Comparison of ENCODE assay signal across 12 mouse cellular contexts in genomic region chr14:16497226-16497661, GRCm38 (mm10).
A peak's percentile ranks its signal among the peaks of the same experiment; 100 is the strongest.
DNase-seq lines count a peak whose midpoint lies in the region; ATAC-seq and TF ChIP-seq lines count a peak whose summit lies in the region.
"Had no signal": no experiment of that assay in that cellular context is flagged by ENCODE, and none has a peak within 500 bp of the region (broad histone marks: within the 10 kb centered on the region; RNA-seq: fewer than 3 reads in every experiment).

No protein-coding gene starts in this region.

- 60% methylated on average over 2 of the region's 2 CpGs for WGBS in midbrain, embryonic 16.5 days
- WGBS in midbrain, embryonic 15.5 days: 64% methylated on average over 2 of the region's 2 CpGs
- 55% methylated on average over 2 of the region's 2 CpGs for WGBS in limb, embryonic 10.5 days
- 30% methylated on average over 2 of the region's 2 CpGs for WGBS in stomach, postnatal 0 days

- H3K9ac ChIP-seq in midbrain, embryonic 16.5 days (ENCODE audit: low read depth, low read length): no peak overlapping the region
- no peak overlapping the region for H3K9ac ChIP-seq in midbrain, embryonic 15.5 days
- no peak overlapping the region for H3K9ac ChIP-seq in stomach, postnatal 0 days (ENCODE audit: low read length)
- H3K9ac ChIP-seq: liver, embryonic 15.5 days; neural tube, embryonic 12.5 days had no signal

- peak; percentile 68 for ATAC-seq in midbrain, embryonic 16.5 days
- ATAC-seq in midbrain, embryonic 15.5 days (replicated peaks): no peak
- no peak for ATAC-seq in stomach, postnatal 0 days (ENCODE audit: low FRiP score, low TSS enrichment)
- ATAC-seq: inflammation-experienced regulatory T-cells, adult 6 months had no signal

- TF ChIP-seq CTCF in stomach, postnatal 0 days (IDR thresholded peaks at IDR 0.05; ENCODE audit: low read depth): no peak

- H3K4me1 ChIP-seq in midbrain, embryonic 16.5 days (ENCODE audit: control insufficient read depth, insufficient read depth, low read length): no peaks in the 10 kb centered on the region
- H3K4me1 ChIP-seq in midbrain, embryonic 15.5 days: no peaks in the 10 kb centered on the region
- 0 out of 2 replicates have a peak, but pooled peaks cover 3% of the 10 kb centered on the region for H3K4me1 ChIP-seq in limb, embryonic 10.5 days
- H3K4me1 ChIP-seq in stomach, postnatal 0 days (replicated peaks; ENCODE audit: control insufficient read depth, insufficient read depth): no peaks in the 10 kb centered on the region
- H3K4me1 ChIP-seq: liver, embryonic 15.5 days; neural tube, embryonic 12.5 days had no signal

- no peak overlapping the region for H3K4me3 ChIP-seq in midbrain, embryonic 16.5 days (ENCODE audit: low read depth, low read length)
- no peak overlapping the region for H3K4me3 ChIP-seq in midbrain, embryonic 15.5 days
- no peak overlapping the region for H3K4me3 ChIP-seq in limb, embryonic 10.5 days
- no peak overlapping the region for H3K4me3 ChIP-seq in stomach, postnatal 0 days (ENCODE audit: low read depth, low read length)
- H3K4me3 ChIP-seq: liver, embryonic 15.5 days; neural tube, embryonic 12.5 days had no signal

- no peak overlapping the region for H3K4me2 ChIP-seq in midbrain, embryonic 16.5 days (ENCODE audit: low read length)
- H3K4me2 ChIP-seq in midbrain, embryonic 15.5 days: no peak overlapping the region
- H3K4me2 ChIP-seq in stomach, postnatal 0 days (replicated peaks; ENCODE audit: low read depth): no peak overlapping the region
- H3K4me2 ChIP-seq: liver, embryonic 15.5 days; neural tube, embryonic 12.5 days had no signal

- no peak overlapping the region for H3K27ac ChIP-seq in midbrain, embryonic 16.5 days (ENCODE audit: low read length)
- H3K27ac ChIP-seq in midbrain, embryonic 15.5 days: no peak overlapping the region
- H3K27ac ChIP-seq in limb, embryonic 10.5 days: no peak overlapping the region
- H3K27ac ChIP-seq in stomach, postnatal 0 days (replicated peaks): no peak overlapping the region
- H3K27ac ChIP-seq: liver, embryonic 15.5 days; neural tube, embryonic 12.5 days had no signal

- H3K36me3 ChIP-seq in midbrain, embryonic 16.5 days (ENCODE audit: control insufficient read depth, insufficient read depth, low read length): no peaks in the 10 kb centered on the region
- H3K36me3 ChIP-seq in midbrain, embryonic 15.5 days (replicated peaks): no peaks in the 10 kb centered on the region
- H3K36me3 ChIP-seq in limb, embryonic 10.5 days: no peaks in the 10 kb centered on the region; the same call in 1 of the 2 replicates
- H3K36me3 ChIP-seq in stomach, postnatal 0 days (ENCODE audit: control insufficient read depth, insufficient read depth, low read length): no peaks in the 10 kb centered on the region
- H3K36me3 ChIP-seq: G1E; liver, embryonic 15.5 days; neural tube, embryonic 12.5 days had no signal

- no peaks in the 10 kb centered on the region for H3K27me3 ChIP-seq in midbrain, embryonic 16.5 days (ENCODE audit: control insufficient read depth, insufficient read depth, low read depth, low read length)
- no peaks in the 10 kb centered on the region for H3K27me3 ChIP-seq in midbrain, embryonic 15.5 days (replicated peaks)
- H3K27me3 ChIP-seq in limb, embryonic 10.5 days (ENCODE audit: low read depth, poor library complexity, severe bottlenecking): no peaks in the 10 kb centered on the region
- no peaks in the 10 kb centered on the region for H3K27me3 ChIP-seq in stomach, postnatal 0 days (ENCODE audit: control insufficient read depth, insufficient read depth, low read length)
- H3K27me3 ChIP-seq: liver, embryonic 15.5 days; neural tube, embryonic 12.5 days had no signal

- no peaks in the 10 kb centered on the region for H3K9me3 ChIP-seq in midbrain, embryonic 16.5 days (replicated peaks; ENCODE audit: control insufficient read depth, low read length, poor library complexity, severe bottlenecking)
- H3K9me3 ChIP-seq in midbrain, embryonic 15.5 days: no peaks in the 10 kb centered on the region
- H3K9me3 ChIP-seq in limb, embryonic 10.5 days (replicated peaks): no peaks in the 10 kb centered on the region
- H3K9me3 ChIP-seq in stomach, postnatal 0 days (ENCODE audit: control insufficient read depth, low read length): no peaks in the 10 kb centered on the region
- H3K9me3 ChIP-seq: G1E; liver, embryonic 15.5 days; neural tube, embryonic 12.5 days had no signal

- no peak for TF ChIP-seq EP300 in stomach, postnatal 0 days (optimal IDR thresholded peaks at IDR 0.05)

- peak; percentile 66 for DNase-seq in heart, adult 8-10 months (ENCODE audit: low spot score)
- peak; percentile 8 for DNase-seq in limb, embryonic 10.5 days (ENCODE audit: low spot score)
- DNase-seq in skeletal muscle tissue, adult 2 months (ENCODE audit: low read depth, low spot score): peak; percentile 89
- DNase-seq in stomach, postnatal 0 days (ENCODE audit: low spot score): no peak
- DNase-seq in layer of hippocampus, adult 11-12 months (ENCODE audit: low spot score): no peak
- DNase-seq: adrenal gland, postnatal 14 days had no signal

Comparison
In these comparisons a context has a peak if more than half of its experiments do, and no peak if none do; other contexts are left out.
1. DNase-seq: peak in heart, adult 8-10 months (single experiment), limb, embryonic 10.5 days (single experiment) and skeletal muscle tissue, adult 2 months (single experiment); none in stomach, postnatal 0 days (single experiment) and layer of hippocampus, adult 11-12 months (single experiment).